In genomic region chr1:177258343-177259037, GRCm38 (mm10) we compare ENCODE assay signal across 8 mouse cellular contexts. TPM values are rescaled to one million over a fixed set of nuclear protein-coding genes. Genes with fewer than 3 reads are reported as not detected.
DNase-seq lines count a peak whose midpoint lies in the region; ATAC-seq and TF ChIP-seq lines count a peak whose summit lies in the region.

No protein-coding gene starts in this region.

- H3K4me1 ChIP-seq in embryonic facial prominence, embryonic 12.5 days: peaks cover 11% of the 10 kb centered on the region; the same call in 1 of the 2 replicates
- H3K4me1 ChIP-seq in kidney, adult 2 months (ENCODE audit: control insufficient read depth, insufficient read depth, low read length): no peaks in the 10 kb centered on the region
- H3K4me1 ChIP-seq in limb, embryonic 12.5 days (replicated peaks): peaks cover 22% of the 10 kb centered on the region
- H3K4me1 ChIP-seq in midbrain, embryonic 15.5 days: peaks cover 16% of the 10 kb centered on the region
- peaks cover 10% of the 10 kb centered on the region; the same call in 1 of the 2 replicates for H3K4me1 ChIP-seq in spleen, adult 2 months (ENCODE audit: control insufficient read depth, insufficient read depth, insufficient read length)

- H3K27ac ChIP-seq in embryonic facial prominence, embryonic 12.5 days: peak overlapping the region; percentile 98
- peak overlapping the region; percentile 24; the same call in 1 of the 2 replicates for H3K27ac ChIP-seq in kidney, adult 2 months (ENCODE audit: insufficient read depth, low read depth, low read length)
- peak overlapping the region; percentile 99 for H3K27ac ChIP-seq in limb, embryonic 12.5 days
- H3K27ac ChIP-seq in midbrain, embryonic 15.5 days: peak overlapping the region; percentile 99
- peak overlapping the region; percentile 93 for H3K27ac ChIP-seq in spleen, adult 2 months (ENCODE audit: insufficient read depth, low read length)

- peak overlapping the region; percentile 87 for H3K9ac ChIP-seq in embryonic facial prominence, embryonic 12.5 days
- peak overlapping the region; percentile 96 for H3K9ac ChIP-seq in limb, embryonic 12.5 days (replicated peaks)
- H3K9ac ChIP-seq in midbrain, embryonic 15.5 days: peak overlapping the region; percentile 94

- peak; percentile 90 for DNase-seq in 3134 (ENCODE audit: extremely low read depth, insufficient read length, low spot score)
- DNase-seq in adrenal gland, postnatal 25 days: peak; percentile 85
- DNase-seq in heart, adult 18-20 months: peak; percentile 82 to 90
- peak; percentile 85 for DNase-seq in kidney, adult 2 months
- DNase-seq in spleen, adult 2 months (ENCODE audit: low read depth in 1 of 2, low spot score in 2 of 2): peak; percentile 67 to 83

- peak; percentile 94 for ATAC-seq in embryonic facial prominence, embryonic 12.5 days (ENCODE audit: insufficient number of reproducible peaks, insufficient read depth, low FRiP score, low TSS enrichment)
- peak; percentile 92 for ATAC-seq in limb, embryonic 12.5 days (ENCODE audit: insufficient number of reproducible peaks, insufficient read depth, low FRiP score, low TSS enrichment, low read depth)
- peak; percentile 87 for ATAC-seq in midbrain, embryonic 15.5 days (replicated peaks)

- H3K9me3 ChIP-seq in embryonic facial prominence, embryonic 12.5 days: no peaks in the 10 kb centered on the region
- H3K9me3 ChIP-seq in limb, embryonic 12.5 days: no peaks in the 10 kb centered on the region
- no peaks in the 10 kb centered on the region for H3K9me3 ChIP-seq in midbrain, embryonic 15.5 days

- TF ChIP-seq POLR2A in kidney, adult 2 months (IDR thresholded peaks at IDR 0.05; ENCODE audit: low read depth, low read length): no peak
- TF ChIP-seq POLR2A in spleen, adult 2 months (IDR thresholded peaks at IDR 0.05; ENCODE audit: low read depth, low read length): peak; percentile 9

- no peaks in the 10 kb centered on the region for H3K27me3 ChIP-seq in embryonic facial prominence, embryonic 12.5 days
- H3K27me3 ChIP-seq in kidney, adult 2 months (replicated peaks; ENCODE audit: control insufficient read depth, insufficient read depth, low read length): no peaks in the 10 kb centered on the region
- no peaks in the 10 kb centered on the region for H3K27me3 ChIP-seq in limb, embryonic 12.5 days
- no peaks in the 10 kb centered on the region for H3K27me3 ChIP-seq in midbrain, embryonic 15.5 days (replicated peaks)
- no peaks in the 10 kb centered on the region; the same call in 1 of the 2 replicates for H3K27me3 ChIP-seq in spleen, adult 2 months (ENCODE audit: control insufficient read depth, insufficient read depth, low read length)

- WGBS in embryonic facial prominence, embryonic 12.5 days: under 1% methylated on average over 65 of the region's 86 CpGs
- WGBS in kidney, adult 2 months: under 1% methylated on average over 67 of the region's 86 CpGs
- under 1% methylated on average over 44 of the region's 86 CpGs for WGBS in limb, embryonic 12.5 days
- under 1% methylated on average over 62 of the region's 86 CpGs for WGBS in midbrain, embryonic 15.5 days
- under 1% methylated on average over 48 of the region's 86 CpGs for WGBS in spleen, adult 2 months

- H3K4me2 ChIP-seq in embryonic facial prominence, embryonic 12.5 days (replicated peaks): peak overlapping the region; percentile 60
- H3K4me2 ChIP-seq in limb, embryonic 12.5 days: peak overlapping the region; percentile 89
- peak overlapping the region; percentile 90 for H3K4me2 ChIP-seq in midbrain, embryonic 15.5 days

- peak overlapping the region; percentile 97 for H3K4me3 ChIP-seq in embryonic facial prominence, embryonic 12.5 days
- H3K4me3 ChIP-seq in kidney, adult 2 months (ENCODE audit: insufficient read depth, low read depth, low read length): peak overlapping the region; percentile 77
- H3K4me3 ChIP-seq in limb, embryonic 12.5 days (replicated peaks): peak overlapping the region; percentile 96
- peak overlapping the region; percentile 95 for H3K4me3 ChIP-seq in midbrain, embryonic 15.5 days
- H3K4me3 ChIP-seq in spleen, adult 2 months (ENCODE audit: extremely low read depth, insufficient read depth, insufficient read length): peak overlapping the region; percentile 82

- H3K36me3 ChIP-seq in embryonic facial prominence, embryonic 12.5 days: no peaks in the 10 kb centered on the region
- no peaks in the 10 kb centered on the region for H3K36me3 ChIP-seq in kidney, adult 2 months (ENCODE audit: control insufficient read depth, insufficient read depth, low read length)
- H3K36me3 ChIP-seq in limb, embryonic 12.5 days: no peaks in the 10 kb centered on the region
- no peaks in the 10 kb centered on the region for H3K36me3 ChIP-seq in midbrain, embryonic 15.5 days (replicated peaks)
- no peaks in the 10 kb centered on the region for H3K36me3 ChIP-seq in spleen, adult 2 months (ENCODE audit: control insufficient read depth, insufficient read depth, low read length)

- TF ChIP-seq CTCF in kidney, adult 2 months (conservative IDR thresholded peaks at IDR 0.05; ENCODE audit: insufficient read depth, insufficient read length, low read depth, low read length): no peak
- no peak for TF ChIP-seq CTCF in spleen, adult 2 months (IDR thresholded peaks at IDR 0.05; ENCODE audit: extremely low read depth, insufficient read depth, insufficient read length, insufficient replicate concordance)

RNA-seq across cellular contexts. Expression of gene Akt3, which starts 0.5 kb away (rescaled TPM):
- total RNA-seq in adrenal gland, postnatal 25 days (2021): 20.7 and 33.5 TPM in 2 replicates
- 9.8 and 10.2 TPM in 2 replicates for polyA plus RNA-seq in embryonic facial prominence, embryonic 12.5 days (2016; fragmentation: Nextera tagmentation; extraction: Ambion mirVana)
- 10 to 100 TPM; 16.9 to 19.8 TPM for total RNA-seq in heart, adult 18-20 months (2021)
- polyA plus RNA-seq in kidney, adult 2 months (2012; rRNA removed): 2.7 and 3.6 TPM in 2 replicates
- 9.1 and 9.8 TPM in 2 replicates for polyA plus RNA-seq in limb, embryonic 12.5 days (2016; fragmentation: Nextera tagmentation; extraction: Ambion mirVana)
- 22.4 and 23.4 TPM in 2 replicates for polyA plus RNA-seq in midbrain, embryonic 15.5 days (2015; fragmentation: Nextera tagmentation; extraction: Ambion mirVana)
- 6.0 and 6.4 TPM in 2 replicates for polyA plus RNA-seq in spleen, adult 2 months (2012; rRNA removed)

Comparison
In these comparisons a context has a peak if more than half of its experiments do, and no peak if none do; other contexts are left out.
1. Peak in every context shown above with its lines: DNase-seq, ATAC-seq, H3K4me3 ChIP-seq and H3K27ac ChIP-seq.
2. H3K27ac ChIP-seq: peak in every context shown above with its lines; median percentile 99 in limb, embryonic 12.5 days; 99 in midbrain, embryonic 15.5 days; 98 in embryonic facial prominence, embryonic 12.5 days; 93 in spleen, adult 2 months; 24 in kidney, adult 2 months.